Mouse (Mus musculus) liver, adult 2 months (tissue): ENCODE results near the gene Sorcs3.

Experiments
- CTCF ChIP-seq: fragments of 200-500 bp; IDR thresholded peaks from 2 replicates; pipeline ENCODE4 v1.5.1; 2011; ENCODE audit warnings: low read depth, low read length, control low read depth
- POLR2A ChIP-seq: fragments of 200-500 bp; IDR thresholded peaks from 2 replicates; pipeline ENCODE4 v1.6.1; 2011; ENCODE audit warnings: low read length, control low read depth; ENCODE audit not compliant: insufficient read depth; ENCODE audit errors: extremely low read depth

GRCm38 (mm10) chr19:48461141-48461540 lies 255.3 kb downstream of the Sorcs3 start:
- TF ChIP-seq CTCF (no peak), POLR2A (no peak)
